Mouse (Mus musculus) layer of hippocampus, adult 9-11 months (tissue): ENCODE measurements around the gene Zmpste24.

Experiments
- DNase-seq: peaks from one replicate; pipeline ENCODE4 v3.0.0; 2022

Zmpste24 gene

GRCm38 (mm10) chr4:121029632-121030031, 68.4 kb downstream of the Zmpste24 start:
- DNase-seq = no peak

DNA sequence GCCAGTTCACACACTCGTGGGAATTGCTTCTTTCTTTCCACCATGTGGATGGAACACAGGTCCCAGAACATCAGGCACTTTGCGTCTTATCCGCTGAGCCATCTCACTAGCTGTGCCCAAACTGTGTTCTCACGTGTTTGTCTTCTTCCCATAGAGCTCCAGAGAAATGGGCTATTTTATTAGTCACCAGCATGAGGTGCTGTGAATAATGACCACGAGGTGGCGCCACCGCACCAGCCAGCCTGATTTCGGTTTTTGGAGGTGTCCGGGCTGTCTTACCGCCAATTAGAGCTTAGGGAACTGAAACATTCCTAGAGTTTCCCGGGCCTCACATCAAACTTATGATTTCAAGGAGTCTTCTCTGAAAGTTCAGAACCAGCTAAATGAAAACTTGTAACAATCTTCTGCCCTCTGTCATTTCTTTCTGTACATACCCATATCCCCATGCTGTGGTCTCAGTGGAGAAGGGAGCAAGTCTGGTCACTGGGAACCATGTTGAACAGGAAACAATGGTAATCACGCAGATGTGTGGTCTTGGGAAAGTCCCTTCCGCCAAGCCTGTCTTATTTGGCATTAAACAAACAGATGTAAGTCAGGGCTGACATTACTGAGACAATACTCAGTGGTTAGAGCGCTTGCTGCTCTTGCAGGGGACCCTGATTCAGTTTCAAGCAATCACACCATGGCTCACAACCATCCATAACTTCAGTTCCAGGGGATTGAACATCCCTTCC, 69.2 kb downstream of the Zmpste24 start:
- peak; percentile 47 for DNase-seq

DNA sequence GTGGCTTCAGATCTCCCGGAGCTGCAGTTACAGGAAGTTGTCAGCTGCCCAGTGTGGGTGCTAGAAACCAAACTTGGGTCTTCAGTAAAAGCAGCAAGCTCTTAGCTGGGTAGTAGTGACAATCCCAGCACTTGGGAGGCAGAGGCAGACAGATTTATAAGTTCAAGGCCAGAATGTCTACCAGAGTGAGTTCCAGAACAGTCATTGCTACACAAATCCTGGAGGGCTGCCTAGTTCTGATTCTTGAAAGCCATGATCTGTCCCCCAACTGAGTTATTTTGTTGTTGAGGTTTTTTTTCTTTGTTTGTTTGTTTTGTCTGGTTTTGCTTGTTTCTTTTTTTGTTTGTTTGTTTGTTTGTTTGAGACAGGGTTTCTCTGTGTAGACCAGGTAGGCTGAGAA, 69.9 kb downstream of the Zmpste24 start:
- DNase-seq = no peak

GRCm38 (mm10) chr4:121025681-121026080, 72.4 kb downstream of the Zmpste24 start:
- no peak for DNase-seq

DNA sequence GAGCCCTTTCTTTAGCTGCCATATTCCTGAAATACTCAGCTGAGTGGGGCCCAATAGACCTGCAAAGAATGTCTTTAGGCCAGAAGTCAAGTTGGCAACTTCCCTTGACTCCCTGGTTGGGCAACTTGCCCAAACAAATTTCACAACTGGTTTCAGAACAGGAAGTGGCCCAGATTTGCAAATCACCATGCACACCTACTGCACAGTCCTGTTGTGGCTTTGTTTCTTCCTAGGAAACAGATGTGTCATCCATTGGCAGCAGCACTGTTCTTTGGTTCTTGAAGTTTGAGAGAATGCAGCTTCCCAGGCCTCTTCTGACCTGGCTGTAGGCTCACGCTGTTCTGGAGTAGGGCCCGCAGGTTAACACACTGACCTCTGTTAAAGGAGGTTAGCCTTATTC, 74.1 kb downstream of the Zmpste24 start:
- DNase-seq = peak; percentile 66

DNA sequence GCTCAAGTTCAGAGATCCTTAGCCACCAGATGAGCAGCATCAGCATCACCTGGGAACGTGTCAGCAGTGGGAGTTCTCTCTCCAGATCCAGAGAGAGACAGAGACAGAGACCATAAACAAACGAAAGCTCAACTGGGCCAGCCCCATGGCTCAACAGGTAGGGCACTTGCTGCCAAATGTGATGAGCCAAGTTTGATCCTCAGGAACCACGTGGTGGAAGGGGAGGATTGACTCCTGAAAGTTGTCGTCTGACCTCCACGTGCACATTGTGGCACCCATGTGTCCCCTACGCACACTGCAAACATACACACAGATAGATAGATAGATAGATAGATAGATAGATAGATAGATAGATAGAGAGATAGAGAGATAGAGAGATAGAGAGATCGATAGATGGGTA, 74.6 kb downstream of the Zmpste24 start:
- DNase-seq = no peak

DNA sequence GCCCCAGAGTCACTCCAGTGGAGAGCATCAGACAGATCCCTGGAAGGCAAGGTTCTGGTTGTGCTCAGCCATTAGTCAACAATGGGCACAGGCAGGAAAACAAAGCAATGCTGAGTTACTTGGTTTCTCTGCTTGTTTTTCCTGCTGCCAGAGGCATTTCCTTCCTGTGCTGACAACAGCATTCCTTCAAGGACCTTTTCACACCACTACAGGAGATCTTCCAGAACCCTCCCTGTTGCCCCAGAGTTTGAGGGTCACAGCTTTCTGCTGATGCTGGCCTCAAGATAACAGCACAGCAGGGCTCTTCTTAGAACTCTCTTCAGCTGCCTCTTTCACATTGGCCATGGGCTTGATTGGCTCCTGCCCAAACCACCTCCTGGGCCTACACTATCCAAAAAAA, 76.1 kb downstream of the Zmpste24 start:
- no peak for DNase-seq

- DNase-seq = no peak
These were observed 77.8 kb downstream of the Zmpste24 start for GRCm38 (mm10) chr4:121020040-121020790.

DNA sequence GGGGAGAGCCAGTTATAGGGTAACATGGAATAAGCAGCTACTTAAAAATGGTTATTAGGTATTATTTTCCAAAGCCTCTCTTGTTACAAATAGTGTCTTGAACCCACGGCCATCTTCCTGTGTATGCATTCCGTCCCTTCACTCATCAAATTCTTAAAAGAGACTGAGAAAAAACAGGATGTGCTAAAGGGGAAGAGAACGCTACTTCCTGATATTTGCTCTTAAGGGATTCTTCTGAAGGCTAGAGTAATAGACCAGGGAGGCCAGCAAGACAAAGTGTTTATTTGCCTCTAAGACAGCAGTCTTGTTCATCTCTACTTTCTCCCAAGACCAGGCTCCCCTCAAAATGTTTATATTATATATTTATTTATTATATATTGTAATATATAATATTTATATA, 79.8 kb downstream of the Zmpste24 start:
- no peak for DNase-seq

- DNase-seq = peak; percentile 99
These were observed 80.9 kb downstream of the Zmpste24 start, which contains the start of gene Smap2 for GRCm38 (mm10) chr4:121016928-121017657. Gene Smap2 (minus strand): TSS chr4:121017247.

GRCm38 (mm10) chr4:121016021-121016898, 81.8 kb downstream of the Zmpste24 start:
- DNase-seq = peak; percentile 55

GRCm38 (mm10) chr4:121015268-121015659, 82.8 kb downstream of the Zmpste24 start:
- no peak for DNase-seq

GRCm38 (mm10) chr4:121014594-121015267, 83.3 kb downstream of the Zmpste24 start:
- DNase-seq = no peak

- no peak for DNase-seq
These were observed 87.1 kb downstream of the Zmpste24 start for GRCm38 (mm10) chr4:121010770-121011549.
